Mouse (Mus musculus): ENCODE data around the gene Prmt3.
A peak's percentile ranks its signal among the peaks of the same experiment; 100 is the strongest.

The Prmt3 gene

DNA sequence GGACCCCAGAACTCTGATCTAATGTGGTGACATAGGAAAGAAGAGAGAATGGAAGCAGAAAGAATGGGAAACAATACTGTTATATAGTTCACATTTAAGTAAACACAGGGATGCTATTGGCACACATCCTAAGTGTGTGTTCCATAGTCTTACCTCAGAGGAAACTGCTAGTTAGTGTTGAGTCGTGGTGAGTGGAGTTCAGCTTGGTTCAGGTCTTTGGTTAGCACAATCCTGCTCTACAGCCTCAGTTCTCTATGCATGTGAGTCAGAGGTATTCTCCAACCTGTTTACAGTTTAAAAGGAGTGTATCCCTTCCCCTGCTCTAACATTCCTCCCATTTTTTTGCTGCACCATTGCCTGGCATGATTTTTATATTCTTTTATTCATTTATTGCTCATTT is 19.0 kb downstream of the Prmt3 start:
- no peak for DNase-seq (ENCODE audit: low read depth, low spot score)

DNA sequence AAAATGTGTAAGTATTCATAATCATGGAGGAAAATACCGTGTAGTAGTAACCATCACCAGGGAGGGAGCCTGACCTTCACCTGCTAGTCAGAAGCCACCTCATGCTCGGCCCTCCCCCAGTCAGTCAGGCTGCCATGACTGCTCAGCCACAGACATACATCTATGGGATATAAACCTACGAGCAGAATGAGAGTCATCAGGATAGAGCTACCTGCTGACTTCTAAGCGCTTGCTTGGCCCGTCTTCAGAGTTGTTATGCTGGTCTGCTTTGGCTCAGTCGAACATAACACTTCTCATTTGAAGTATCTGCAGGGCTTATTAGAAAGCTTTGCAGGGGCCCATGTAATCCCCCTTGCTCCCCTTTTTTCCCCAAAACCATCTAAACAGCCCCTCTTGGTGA is 25.4 kb downstream of the Prmt3 start:
- no peak for DNase-seq (ENCODE audit: low read depth, low spot score)

DNA sequence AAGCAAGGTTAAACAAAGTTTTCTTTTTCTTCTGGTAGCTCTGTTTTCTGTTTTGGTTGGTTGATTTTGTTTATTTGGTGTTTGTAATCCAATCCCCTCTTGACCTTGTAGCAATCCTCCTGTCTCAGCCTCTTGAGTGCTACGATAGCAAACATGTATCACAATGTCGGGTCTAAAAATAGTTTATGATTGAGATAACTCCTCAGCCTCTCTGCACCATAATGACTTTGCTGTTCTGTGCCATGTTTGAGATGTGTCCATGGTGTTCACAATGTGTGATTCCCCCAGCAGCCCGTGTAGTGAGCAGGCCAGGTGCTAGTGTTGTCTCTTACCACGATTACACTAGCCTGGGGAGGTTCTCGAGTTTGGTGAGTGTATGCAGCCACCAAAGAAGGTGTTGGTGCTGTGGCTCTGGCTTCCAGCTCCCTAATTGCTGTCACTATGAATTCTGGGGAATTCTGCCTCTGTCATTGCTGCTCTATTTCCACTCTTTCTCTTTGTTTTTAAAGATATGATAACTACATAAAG is 26.6 kb downstream of the Prmt3 start:
- no peak for DNase-seq (ENCODE audit: low read depth, low spot score)

DNA sequence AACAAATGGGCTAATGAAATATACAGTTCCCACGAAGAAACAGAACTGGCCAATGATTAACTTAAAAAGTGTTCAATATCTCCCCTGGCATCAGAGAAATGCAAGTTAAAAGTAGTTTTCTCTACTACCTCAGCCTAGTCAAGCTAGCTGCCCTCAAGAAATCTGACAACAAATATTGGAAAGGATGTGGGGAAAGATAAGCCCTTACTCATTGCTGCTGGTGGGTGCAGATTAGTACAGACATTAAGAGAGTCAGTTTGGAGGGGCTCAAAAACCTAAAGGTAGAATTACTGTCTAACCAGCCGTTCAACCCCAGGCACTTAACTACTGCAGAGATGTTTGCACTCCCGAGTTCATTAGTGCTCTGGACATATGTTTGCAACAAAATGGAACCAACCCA is 27.5 kb downstream of the Prmt3 start:
- no peak for DNase-seq (ENCODE audit: low read depth, low spot score)

DNA sequence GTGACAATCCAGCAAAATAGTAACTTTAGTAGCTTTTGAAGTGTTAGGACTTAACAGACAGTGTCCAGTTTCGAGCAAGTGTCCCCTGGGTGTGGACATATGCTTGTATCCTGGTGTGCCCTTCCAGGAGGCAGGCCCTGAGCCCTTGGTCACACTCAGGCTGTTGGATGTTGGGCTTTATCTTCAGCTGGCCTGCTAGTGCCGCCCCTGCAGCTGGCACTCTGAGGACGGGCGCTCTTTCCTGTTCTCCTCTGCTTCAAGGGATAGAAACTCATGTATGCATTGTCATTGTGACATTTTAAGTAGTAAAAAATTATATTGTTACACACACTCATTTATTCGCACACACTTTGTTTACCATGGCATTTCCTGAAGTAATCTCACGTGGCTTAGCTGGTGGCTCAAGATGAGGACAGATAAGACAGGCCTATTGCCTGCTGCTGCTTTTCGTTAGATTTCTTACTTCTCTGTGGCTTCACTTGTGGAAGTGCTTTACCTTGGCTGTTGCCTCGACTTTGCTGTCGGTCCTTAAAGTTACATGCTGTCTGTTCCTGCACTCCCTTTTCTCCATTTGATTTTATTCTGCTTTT is 29.0 kb downstream of the Prmt3 start:
- DNase-seq (ENCODE audit: low read depth, low spot score) = no peak

DNA sequence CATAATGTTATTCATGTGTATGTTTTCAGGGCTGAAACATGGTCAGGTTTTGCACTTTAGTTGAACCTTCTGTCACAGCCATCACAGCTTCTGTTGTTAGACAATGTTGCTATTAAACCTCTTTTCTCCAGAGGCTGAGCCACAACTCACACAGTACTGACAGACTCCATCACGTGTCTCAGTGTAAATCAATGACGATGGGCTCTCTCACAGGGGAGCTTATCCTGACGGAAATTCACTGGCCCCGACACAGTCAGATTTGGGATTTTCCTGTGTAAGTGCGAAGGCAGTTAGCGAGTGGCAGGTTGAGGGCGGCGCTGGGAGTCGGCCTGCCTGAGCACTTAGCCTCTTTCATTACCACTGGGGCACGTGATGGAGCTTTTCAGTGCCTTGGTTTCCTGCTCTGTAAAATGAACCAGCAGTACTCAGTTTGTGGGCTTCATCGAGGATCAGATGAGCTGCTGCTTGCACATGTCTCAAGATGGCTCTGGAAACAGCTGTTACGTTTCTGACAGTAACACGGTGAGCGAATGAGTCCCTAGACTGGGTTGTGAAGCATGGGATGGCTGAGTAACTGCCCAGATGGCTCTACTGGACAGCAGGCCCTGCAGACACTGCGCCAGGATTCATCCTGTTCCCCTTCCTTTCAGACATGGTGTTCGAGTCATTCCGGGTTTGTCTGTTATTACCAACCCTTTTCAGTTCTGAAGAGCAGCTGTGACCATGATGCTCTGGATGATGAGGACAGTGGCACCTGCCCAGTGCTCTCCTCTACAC is 29.9 kb downstream of the Prmt3 start:
- DNase-seq (ENCODE audit: low read depth, low spot score) = no peak

DNA sequence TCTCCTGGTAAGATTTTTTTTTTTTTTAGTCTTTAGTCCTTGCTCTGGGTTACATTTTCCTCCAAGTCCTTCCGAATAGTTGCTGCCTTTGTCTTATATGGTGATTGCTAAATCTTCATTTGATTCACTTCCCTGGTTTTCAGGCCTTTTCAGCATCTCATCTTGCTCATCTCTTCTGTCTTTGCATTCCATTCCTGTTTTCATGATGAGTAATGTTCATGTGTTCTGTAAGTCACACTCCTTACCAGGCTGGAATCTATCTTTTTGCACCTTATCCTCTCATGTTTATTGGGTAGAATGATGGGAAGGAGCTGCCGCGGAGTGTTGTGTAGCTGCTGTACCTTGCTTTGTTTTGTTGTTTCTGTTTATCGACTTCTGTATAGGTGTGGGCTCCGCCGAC is 31.0 kb downstream of the Prmt3 start:
- DNase-seq (ENCODE audit: low read depth, low spot score) = peak; percentile 53

DNA sequence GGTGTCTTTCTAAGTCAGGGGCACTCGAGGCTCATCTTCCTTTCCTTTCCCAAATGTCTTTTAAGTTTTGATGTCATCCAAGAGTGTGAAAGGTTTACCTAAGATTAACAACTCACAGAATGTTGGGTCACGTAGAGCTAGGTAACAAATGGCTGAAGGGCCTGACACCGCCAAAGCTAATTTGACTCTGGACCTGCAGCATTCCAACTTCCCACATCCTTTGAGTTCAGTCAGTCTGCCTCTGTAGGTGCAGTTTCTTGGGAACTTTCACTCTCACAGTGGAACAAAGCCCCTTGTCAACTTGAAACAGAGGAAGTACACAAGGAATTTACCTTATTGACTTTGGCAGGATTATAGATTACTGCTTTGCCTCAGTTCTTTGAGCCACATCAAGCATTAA is 31.4 kb downstream of the Prmt3 start:
- DNase-seq (ENCODE audit: low read depth, low spot score) = no peak

DNA sequence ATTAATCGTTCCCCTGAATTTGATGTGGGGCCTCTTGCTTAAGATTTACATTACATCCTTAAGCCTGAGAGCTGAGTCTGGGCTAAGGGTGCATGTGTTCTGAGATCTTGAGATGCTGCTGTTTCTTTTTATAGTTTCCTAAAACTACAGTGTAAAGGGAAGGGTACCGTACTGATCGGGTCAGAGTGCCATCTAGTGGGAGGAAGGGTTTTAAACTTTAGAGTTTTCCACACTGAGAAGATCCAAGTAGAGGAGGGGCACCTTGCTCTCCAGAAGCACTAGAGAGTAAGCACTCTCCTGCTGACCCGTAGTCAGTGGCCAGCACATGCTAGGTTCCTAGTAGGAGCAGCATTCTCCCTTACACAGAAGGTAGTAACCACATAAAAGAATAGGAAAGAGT is 33.2 kb downstream of the Prmt3 start:
- DNase-seq (ENCODE audit: low read depth, low spot score) = peak; percentile 27

DNA sequence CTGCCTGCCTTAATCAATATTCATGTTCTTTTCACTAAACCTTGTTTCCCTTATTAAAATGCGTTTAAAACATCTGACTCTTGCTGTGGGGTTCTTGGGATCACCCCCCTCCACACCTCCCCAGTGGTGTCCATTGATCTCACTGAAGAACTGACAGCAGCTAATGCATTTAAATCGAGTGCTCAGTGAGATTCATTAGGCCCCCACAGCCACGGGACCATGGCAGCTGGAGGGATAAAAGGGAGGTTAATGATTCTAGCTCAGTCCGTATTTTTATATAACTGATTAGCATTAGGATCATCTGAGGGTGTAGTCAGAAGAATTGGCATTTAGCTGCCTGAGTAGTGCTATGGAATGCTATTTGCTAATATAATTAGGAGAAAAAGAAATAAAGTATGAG is 41.2 kb downstream of the Prmt3 start:
- no peak for DNase-seq (ENCODE audit: low read depth, low spot score)

DNA sequence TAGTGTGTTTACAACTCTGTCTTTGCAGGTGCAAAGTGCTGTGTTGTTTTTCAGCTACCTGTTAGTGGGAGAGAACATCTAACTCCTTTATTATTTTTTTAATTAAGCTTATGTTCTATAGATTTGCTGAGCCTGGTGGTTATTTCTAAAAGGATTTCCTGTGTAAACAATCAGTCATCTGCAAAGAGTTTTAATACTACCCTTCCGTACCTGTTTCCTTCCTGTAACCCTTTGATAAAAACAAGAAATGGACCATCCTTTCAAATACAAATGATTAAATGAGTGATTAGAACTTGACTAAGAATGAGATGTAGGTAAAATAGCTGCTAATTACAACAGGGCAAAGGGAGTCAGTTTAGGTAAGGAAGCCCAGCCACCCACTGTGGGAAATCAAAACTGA is 43.2 kb downstream of the Prmt3 start:
- DNase-seq (ENCODE audit: low read depth, low spot score) = no peak

DNA sequence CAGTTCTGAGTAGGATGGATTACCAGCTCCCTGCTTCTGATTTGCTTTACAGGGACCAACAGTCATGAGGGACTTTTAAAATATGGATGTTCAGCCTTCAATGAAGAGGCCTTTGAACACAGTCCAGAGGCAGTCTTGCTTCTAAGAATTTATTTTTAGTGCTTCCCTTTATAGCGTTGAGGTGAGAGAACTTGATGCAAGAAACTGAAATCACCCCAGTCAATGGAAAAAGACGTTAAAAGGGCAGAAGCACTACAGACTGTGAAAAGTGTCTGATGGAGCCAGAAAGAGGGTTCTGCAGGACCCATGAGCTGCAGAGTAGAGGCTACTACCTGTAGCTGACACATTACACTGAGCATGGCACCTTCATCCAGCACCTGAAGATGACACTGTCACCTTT is 43.9 kb downstream of the Prmt3 start:
- no peak for DNase-seq (ENCODE audit: low read depth, low spot score)

DNA sequence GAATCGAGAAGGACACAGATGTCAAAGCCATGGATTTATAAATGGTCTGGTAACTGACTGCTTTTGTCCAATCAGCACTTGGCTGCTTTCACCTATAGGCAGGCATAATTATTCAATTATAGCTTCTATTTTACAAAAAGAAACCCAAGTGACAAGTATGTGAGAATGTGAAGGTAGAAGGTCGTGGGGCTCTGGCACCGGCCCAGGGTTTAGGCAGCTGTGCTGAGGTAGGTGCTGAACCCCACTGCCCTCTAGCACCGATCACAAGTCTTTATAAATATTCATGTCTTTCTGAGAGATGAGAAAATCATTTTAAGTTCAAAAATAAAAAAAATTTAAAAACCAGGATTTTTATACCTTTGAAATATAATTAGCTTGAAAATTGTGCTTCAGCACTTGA is 45.4 kb downstream of the Prmt3 start:
- DNase-seq (ENCODE audit: low read depth, low spot score) = no peak

DNA sequence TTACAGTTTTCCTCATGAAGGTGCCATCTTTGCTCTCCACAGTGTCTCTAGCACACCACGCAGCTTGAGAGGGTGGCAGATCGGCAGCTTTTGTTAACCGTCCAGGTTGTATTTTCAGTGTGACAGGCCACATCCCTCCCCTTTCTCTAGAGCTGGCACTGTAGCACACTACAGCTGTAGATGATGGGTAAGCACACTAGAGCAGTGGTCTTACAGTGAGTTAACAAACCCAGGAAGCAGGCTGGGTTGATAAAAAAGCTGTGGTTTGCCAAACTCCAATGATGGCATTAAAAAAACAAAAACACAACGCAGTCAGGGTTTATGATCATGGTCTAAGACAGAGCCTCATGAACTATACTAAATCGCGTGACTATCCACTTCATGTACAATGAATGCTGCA is 45.9 kb downstream of the Prmt3 start:
- DNase-seq (ENCODE audit: low read depth, low spot score) = peak; percentile 1

DNA sequence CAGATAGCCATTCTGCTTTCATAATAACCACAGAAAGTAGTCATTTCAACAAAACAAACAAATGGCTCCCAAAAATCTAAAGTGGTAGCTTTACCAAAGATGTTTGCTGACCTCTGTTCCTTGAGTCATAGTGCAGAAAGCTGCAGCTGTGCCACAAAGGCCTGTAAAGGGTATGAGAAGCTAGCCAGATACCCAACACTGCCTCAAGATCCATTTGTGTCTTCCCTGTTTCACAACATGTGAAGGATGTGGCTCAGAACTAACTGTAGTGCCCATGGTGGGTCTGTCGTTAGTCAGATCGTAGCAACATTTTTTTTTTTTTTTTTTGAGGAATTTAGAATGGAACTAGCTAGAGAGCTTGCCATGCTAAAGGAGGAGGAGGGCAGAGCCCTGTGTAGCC is 46.4 kb downstream of the Prmt3 start:
- peak; percentile 36 for DNase-seq (ENCODE audit: low read depth, low spot score)

DNA sequence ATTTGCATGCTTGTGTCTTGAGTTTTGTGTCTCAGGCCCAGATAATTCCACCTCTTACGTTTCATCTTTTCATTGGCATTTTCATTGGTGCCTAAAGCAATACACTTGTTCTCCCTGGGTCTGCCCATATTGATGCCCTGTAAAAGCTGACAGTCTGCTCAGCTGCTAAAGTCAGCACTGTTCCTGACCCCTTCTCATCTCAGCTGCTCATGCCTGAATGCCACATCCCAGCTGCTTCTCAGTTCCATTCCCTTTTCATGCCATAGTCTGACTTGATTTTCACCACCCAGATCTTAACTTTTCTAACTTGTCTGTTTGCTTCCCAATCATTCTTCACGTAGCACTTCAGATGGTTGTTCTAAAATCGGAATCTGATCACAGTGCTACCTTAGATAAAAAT is 47.3 kb downstream of the Prmt3 start:
- no peak for DNase-seq (ENCODE audit: low read depth, low spot score)

DNA sequence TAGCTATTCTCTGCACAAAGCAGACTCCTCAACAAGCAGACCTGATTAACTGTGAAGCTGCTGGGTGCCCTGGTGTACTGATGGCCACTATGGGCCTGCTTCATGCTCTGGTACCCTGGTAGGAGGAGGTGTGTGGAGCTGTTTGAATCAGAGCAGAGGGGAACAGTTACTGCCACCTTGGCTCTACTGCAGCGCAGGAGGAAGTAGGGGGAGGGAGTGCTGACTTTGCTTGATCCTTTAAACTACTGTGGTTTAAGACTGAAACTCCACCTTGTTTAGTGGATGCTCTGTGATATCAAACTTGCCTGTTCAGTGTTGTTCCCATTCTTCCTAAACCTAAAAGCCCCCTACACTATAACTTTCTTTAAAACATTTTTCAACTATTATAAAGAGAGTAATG is 49.8 kb downstream of the Prmt3 start:
- no peak for DNase-seq (ENCODE audit: low read depth, low spot score)

DNA sequence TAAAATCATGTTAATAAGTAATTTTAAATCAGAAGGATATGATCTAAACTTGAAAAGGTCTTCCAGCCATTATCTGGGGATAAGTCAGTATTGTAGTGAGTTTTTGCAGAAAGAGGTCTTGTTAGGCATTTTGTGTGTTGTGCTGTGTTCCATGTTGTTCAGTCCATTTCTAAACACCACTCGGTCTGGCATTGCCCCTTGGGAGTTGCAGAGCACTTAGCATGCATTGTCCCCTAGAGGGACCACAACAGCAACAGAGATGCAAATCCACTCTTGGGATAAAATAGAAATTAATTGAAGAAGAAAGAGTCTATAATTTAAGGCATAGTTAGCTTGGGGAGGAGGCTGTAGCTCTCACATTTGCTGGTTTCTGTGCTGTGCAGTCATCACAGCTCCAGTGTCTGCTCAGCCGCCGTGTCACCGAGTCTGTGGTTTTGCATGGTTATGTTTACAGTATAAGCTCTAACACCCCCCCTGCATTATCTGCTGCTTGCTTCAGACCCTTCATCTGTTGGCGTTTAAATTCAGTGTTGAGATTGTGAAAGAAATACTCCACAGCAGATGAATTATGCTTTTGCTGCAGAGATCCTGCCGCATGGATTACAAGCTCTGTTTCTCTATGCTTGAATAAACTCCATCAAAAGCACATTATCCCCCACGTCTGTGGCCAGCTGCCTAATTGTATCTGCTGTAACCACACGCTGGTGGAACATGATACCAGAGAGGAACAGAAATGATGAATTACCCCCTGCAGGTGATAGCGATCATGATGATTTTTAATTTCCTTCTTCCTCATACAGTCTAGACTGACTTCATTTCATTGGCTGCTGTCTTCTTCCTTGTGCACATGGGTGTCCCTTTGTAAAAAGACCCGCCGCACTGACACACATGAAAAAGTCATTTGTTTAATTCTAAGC is 64.5 kb downstream of the Prmt3 start:
- DNase-seq (ENCODE audit: low read depth, low spot score) = no peak

DNA sequence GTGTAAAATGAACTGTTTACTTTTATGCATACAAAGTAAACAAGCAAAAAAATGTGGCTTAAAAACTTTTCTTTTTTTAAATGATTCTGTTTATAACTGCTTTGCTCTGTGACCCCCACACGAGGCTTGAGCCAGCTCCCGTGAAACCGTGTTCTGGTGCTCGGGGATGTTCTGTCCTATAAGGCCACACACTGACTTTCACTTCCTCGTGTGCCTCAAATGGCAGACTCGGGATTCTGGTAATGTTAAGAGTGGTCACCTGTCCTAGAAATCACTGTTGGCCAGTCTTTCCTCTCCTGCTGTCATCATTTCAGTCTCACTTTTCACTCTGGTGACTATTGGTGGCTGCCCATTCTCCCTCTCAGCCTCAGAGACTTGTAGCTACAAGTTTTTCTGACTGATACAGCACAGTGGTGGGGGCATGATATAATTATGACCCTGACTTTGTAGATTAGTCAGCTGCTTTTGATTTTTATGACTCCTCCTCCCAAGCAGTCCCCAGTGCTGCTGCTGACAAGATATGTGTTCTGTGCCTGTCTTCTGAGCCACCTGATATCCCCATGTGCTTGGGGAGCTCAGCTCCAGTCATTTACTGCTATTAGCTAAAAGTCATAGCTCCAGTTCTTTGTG is 65.3 kb downstream of the Prmt3 start:
- DNase-seq (ENCODE audit: low read depth, low spot score) = no peak

DNA sequence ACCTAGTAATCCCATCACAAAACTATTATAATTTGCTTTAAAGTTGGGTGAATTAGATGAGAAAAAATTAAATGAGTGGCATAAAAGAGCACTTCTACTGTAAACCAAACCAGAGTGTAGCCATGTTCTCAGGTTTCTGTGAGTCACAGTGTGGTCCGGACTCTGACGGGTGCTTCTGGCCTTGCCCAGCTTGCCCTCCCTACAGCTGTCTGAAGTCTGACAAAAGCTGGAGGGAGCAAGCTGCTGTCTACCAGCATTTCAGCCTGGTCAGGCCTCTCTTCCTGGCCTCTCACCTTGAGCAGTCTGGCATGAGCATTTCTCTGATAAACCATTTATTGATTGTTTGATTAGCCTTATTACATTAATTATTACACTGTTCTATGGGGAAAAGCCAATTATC is 69.8 kb downstream of the Prmt3 start:
- DNase-seq (ENCODE audit: low read depth, low spot score) = peak; percentile 29

DNA sequence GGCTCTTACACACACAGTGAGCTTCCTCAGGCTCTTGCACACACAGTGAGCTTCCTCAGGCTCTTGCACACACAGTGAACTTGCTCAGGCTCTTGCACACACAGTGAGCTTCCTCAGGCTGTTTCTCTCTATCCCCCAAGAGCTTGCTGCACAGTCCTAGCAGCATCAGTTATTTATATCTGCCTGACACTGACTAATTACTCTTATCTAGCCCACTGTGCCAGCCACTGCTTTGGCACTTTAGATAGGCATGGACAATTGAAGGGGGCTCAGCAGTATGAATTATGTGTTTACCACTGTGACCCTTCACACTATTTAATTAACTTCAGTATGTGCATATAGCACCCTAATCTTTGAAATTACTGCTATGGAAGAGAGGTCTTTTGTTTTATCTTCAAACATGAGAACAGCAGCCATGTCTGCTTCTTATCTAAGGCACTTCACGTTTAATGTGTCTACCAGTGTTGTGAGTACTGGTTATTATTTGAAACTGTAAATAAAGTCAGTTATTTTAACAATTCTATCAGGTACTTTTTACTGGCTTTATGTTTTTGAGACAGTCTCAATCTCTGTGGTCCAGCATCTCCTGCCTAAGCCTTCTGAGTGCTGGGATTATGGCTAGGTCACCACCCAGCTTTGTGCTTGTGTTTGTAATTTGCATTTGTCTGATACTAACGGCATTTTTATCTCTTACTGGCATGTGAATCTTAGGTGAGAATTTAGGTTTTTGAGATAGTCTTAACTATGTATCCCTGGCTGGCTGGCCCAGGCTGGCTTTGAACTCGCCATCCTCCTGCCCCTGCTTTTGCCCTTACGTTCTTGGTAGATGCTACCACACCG is 75.4 kb downstream of the Prmt3 start:
- no peak for DNase-seq (ENCODE audit: low read depth, low spot score)
